Mouse (Mus musculus) large intestine, adult 2 months (tissue): ENCODE results near the gene Rab3gap1. TPM values are rescaled to one million over a fixed set of nuclear protein-coding genes. Genes with fewer than 3 reads are reported as not detected.
"Not testable (repeated sequence)": the region's sequence is repeated elsewhere in the genome, so short reads cannot be mapped to it uniquely, and the experiment has no call there.

Experiments
- DNase-seq: peaks from one replicate; pipeline ENCODE4 v3.0.0-alpha.2; 2012; ENCODE audit warnings: low read depth, low spot score
- WGBS: fragments of 180-500 bp; shearing (Covaris S2); methylation state at CpG from one replicate; pipeline ENCODE4 v1.1.7; 2018; 5-methylcytosine and 5-hydroxymethylcytosine counted together
- polyA plus RNA-seq: library from polyadenylated mRNA; depleted of rRNA; stranded (reverse); fragments of >200 nt; gene quantifications from 2 replicates; pipeline ENCODE4 v1.2.3, GENCODE M21; 2012

Gene Rab3gap1
- polyA plus RNA-seq, 1 experiment = 14.6 TPM

DNA sequence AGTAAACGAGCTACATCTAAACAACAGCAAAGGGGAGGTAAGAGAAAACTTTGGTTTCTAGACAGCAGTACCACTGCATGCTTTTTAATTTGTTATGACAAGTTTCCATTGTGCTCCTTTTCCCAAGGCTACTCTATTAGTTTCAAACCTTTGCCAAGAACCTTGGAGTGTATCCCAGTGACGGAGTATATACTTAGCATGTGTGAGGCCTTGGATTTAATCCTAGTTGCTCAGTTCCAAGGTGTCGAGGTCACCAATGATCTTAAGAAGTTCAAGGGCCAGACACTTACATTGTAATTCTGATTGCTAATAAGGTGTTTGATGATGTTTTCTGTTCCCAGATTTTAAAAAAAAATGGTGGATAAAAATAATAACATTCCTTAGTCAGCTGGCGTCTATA, 44.5 kb downstream of the Rab3gap1 start:
- DNase-seq = no peak
- 77% methylated on average over 4 of the region's 4 CpGs for WGBS

DNA sequence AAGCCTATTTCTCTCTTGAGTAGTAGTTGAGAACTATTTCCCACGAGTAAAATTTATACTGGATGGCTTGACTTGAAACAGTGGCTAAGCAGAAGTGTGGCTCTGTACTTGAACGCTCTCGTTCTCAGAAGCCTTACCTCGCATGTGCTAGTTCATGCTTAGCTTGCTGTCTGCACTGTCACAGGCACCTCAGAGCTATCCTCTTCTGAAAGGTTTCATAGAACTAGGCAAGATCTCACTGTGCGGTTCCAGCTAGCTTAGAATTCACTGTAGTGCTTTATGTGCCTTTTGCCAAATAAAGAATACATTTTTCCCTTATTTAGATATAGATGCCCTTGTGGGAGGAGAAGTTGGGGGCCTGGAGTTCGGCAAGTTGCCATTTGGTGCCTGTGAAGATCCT, 46.7 kb downstream of the Rab3gap1 start:
- DNase-seq = no peak
- 86% methylated on average over 6 of the region's 6 CpGs for WGBS

DNA sequence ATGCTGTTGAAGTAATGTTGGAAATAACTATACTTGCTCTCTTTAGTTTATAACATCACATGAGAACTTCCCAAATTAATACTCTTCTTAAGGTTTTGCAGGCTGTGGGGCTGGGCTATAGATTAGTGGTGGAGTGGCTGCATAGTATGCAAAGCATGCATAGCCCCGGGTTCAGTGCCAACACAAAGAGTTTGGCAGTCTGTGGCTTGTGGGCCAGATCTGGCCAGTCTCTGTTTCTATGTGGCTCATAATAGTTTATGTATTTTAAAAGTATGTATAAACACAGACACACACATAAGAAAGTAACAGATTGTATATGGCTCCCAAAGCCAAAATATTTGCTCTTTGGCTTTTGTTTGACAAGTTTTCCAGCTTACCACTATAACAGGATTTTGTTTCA, 47.2 kb downstream of the Rab3gap1 start:
- 54% methylated on average over 1 of the region's 1 CpGs for WGBS

DNA sequence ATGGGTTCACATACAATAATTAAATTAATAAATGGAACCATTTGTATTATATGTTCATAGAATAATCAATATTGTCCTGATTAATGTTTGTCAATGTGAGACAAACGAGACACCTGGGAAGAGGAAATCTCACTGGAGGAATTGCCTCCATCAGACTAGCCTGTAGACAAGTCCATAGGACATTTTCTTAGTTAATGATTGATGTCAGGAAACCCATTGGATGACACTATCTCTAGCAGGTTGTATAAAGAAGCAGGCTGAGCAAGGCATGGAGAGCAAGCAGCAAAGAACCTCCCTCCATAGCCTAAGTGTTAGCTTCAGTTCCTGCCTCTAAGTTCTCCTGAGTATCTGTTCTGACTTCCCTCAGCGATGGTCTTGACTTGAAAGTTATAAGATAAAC, 64.8 kb downstream of the Rab3gap1 start:
- 50% methylated on average over 2 of the region's 2 CpGs for WGBS
- DNase-seq = peak; percentile 13

More for the DNA sequence above, 47.2 kb downstream of the Rab3gap1 start:
- no peak for DNase-seq

DNA sequence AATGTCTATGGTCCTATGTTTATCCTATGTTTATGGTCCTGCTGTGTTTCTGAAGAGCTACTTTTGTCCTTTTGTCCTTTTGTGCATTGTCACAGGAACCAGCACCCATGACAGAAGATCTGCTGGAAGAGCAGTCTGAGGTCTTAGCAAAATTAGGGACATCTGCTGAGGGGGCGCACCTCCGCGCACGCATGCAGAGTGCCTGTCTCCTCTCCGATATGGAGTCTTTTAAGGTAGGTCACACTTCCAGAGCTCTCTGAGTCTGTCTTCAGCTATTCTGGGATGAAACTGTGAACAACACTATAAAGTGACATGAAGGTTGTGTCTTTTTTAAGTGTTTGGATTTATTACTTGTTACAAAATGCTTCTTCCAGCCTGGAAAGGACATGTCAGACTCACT, 65.7 kb downstream of the Rab3gap1 start:
- DNase-seq = no peak
- 93% methylated on average over 5 of the region's 5 CpGs for WGBS

DNA sequence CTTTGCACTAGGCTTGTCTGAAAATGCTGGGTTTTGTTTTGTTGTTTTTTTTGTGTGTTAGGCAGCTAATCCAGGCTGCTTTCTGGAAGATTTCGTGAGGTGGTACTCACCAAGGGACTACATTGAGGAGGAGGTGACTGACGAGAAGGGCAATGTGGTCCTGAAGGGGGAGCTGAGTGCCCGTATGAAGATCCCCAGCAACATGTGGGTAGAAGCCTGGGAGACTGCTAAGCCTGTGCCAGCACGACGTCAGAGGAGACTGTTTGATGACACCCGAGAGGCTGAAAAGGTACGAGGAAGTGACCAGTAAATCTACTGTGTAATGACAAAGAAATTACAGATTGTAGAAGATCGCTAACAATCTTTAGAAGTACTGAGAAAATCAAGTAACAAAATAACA, 68.7 kb downstream of the Rab3gap1 start:
- WGBS = 84% methylated on average over 8 of the region's 8 CpGs
- no peak for DNase-seq

DNA sequence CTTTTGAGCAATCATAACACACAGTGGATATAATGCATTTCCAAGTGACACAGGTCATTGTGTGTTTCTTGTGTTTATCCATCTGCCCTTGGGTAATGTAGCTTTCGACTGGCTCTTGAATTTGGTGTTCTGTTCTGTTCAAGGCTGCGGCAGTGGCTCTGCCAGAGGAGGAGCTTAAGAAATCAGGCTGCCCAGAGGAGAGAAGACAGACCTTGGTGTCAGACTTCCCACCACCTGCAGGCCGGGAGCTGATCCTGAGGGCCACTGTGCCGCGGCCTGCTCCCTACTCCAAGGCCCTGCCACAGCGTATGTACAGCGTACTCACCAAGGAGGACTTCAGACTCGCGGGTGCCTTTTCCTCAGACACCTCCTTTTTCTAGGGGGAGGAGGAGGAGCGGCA, 73.7 kb downstream of the Rab3gap1 start:
- DNase-seq = no peak
- WGBS = 96% methylated on average over 10 of the region's 10 CpGs

DNA sequence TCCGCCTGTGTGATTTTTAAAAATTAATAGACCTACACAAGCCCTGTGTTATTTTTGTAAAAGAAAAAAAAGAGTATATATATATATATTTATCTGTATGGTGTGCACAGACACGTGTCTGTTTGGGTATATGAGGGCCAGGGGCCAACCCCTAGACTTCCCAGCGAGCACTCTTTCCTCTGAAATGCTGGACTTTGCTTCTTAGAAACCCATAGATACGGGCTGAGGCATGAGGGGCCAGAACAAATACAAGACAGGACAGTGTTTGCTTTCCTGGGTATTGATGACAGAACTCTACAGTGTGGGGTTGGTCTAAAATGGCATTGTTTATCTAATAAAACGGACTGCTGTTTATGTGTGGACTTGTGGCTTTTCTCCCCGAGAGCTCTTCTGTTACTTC, 74.9 kb downstream of the Rab3gap1 start:
- WGBS = 66% methylated on average over 6 of the region's 6 CpGs
- no peak for DNase-seq

DNA sequence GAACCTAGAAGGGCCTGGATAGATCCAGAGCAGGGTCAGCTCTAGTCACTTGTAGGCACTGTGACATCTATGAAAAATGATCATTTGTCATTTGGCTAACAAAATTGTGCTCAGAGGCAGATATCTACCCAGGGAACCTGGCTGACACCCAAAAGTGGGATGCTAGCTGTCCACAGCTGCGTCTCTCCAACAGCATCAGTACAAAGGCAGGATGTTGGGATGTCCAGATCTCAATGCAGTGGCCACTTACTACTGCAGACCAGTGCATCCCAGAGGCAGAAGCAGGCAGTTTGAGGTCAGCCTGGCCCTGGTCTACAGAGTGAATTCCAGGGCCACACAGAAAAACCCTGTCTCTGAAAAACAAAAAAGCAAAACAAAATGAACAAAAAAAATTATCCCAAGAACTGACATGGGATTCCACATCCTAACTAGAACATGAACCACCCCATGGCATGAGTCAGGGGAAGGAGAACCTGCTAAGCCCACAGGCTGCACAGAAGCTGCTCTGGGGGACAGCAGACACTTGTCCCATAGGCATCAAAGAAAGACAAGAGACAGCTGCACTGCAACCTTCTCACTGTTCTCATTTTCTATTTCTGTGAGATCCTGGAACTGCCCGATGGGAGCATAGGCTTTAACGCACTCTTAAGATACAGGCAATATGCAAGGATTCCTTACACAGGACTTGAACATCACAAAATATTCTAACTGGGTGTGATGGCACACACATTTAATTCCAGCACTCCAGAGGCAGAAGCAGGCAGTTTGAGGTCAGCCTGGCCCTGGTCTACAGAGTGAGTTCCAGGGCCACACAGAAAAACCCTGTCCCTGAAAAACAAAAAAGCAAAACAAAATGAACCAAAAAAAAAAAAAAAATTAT, 77.4 kb downstream of the Rab3gap1 start:
- 76% methylated on average over 3 of the region's 3 CpGs for WGBS
- DNase-seq = no peak

DNA sequence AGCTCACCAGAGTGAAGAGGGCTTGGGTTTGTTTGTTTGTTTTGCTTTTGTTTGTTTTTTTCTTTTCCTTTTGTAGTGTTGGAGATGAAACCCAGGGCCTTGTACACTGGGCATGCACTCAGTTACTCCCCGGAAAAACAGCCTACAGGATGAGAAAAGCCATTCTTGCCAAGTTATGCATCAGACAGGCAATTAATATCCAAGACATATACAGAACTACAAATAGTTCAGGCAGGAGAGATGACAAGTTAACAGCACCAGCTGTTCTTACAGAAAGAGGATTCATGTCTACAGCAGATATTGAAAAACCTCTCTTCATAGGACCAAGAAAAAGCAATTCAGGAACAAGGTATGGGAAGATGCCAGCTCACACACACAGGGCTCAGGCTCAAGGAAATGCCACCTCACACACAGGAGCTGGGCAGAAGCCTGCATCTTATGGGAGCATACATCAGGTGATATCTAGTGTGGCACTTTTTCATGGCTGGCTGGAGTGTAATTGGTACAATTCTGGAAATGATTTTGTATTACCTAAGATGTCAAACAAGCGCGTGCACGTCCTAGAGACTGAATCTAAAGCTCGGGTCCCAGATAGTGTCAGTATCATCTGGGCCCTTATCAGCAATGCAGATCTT, 78.2 kb downstream of the Rab3gap1 start:
- DNase-seq = no peak
- WGBS = 75% methylated on average over 5 of the region's 5 CpGs

DNA sequence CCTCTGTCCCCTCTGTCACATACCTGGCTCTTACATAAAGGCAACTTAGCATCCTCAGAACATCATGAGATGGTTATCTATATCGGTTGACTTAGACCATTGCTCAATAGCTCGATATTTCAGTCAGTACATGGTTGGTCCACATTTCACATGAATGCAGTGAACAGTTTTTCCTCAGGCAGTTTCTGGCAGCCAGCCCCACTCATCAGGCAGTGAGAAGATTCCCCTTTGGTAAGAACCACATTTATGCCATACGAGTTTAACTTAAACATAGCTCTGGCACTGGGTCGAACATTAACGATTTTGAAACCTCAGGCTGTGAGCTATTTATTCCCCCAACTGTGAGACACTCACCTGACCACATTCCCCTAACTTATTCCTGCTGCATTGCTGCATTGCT, 80.2 kb downstream of the Rab3gap1 start:
- 73% methylated on average over 5 of the region's 5 CpGs for WGBS

DNA sequence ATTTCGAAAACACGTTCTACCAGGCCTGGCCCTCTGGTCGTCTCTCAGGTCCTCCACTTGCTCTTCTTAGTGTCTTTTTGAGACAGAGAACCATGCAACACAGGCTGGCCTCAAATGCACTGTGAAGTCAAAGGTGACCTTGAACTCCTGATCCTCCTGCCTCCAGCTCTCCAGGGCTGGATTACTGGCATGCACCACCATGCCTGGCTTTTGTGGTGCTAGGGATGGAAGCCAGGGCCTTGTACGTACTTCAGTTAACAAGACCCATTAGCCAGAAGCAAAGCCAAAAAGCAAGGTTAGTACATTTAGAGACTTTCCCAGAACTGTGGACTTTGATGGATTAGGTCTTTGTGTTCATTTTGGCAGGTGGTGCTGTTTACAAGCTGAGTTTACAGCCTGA, 83.7 kb downstream of the Rab3gap1 start:
- WGBS = 52% methylated on average over 4 of the region's 4 CpGs
- DNase-seq = no peak

More for the DNA sequence above, 80.2 kb downstream of the Rab3gap1 start:
- DNase-seq = no peak

DNA sequence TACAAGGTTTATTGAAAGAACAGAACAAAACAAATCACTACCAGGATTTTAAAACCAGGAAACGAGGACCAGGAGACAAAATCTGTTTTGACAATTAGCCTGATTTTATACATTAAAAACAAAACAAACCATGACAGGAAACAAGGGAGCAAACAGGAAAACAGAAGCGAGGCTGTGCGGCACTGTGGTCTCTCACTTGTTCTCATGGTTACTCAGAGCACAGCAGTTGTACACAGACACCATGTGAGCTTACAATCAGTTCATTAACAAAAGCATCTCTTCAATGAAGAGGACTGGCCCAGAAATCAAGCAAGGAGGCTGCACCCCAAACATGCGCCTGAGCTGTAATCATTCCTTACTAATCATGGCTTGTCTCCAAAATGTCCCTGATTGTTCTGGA, 85.6 kb downstream of the Rab3gap1 start:
- DNase-seq = not testable (repeated sequence)
- WGBS = 69% methylated on average over 4 of the region's 4 CpGs

DNA sequence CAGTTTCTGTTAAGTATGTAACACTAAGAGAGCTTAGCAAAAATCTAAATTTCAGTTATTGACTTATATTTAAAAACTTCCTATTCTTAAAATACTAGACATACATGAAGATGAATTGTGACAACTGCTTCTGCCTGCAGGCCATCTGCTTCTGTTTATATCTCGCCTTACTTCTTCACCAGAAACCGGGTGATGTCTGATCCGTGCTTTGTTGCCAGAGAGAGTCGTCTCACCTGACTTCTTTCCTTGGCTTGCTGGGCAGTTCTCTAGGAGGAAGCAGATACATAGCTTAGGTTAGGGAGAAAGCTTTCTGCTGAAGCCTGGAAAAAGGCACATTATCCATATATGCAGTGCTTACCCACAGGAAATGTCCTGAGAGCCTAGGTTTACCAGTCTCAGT, 86.2 kb downstream of the Rab3gap1 start:
- WGBS = 77% methylated on average over 4 of the region's 4 CpGs

DNA sequence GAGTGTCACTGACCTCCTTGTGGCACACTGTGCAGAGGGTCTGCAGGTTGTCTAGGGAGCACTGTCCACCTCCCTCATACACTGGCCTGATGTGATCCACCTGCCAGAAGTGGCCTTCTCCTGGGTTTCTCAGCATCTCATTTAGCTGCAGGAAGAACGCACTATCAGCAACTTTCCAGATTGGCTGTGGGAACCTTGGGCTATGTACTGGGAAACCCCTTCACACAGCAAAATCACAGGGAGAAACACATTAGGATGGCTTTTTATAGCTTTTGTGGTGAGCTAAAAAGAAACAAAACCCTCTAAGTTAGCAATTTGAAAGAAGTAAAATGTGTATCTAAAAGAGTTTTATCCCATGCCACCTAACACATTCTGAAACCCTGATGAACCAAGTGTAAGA, 88.0 kb downstream of the Rab3gap1 start:
- DNase-seq = no peak
- 90% methylated on average over 1 of the region's 1 CpGs for WGBS

More for the DNA sequence above, 86.2 kb downstream of the Rab3gap1 start:
- DNase-seq = no peak

DNA sequence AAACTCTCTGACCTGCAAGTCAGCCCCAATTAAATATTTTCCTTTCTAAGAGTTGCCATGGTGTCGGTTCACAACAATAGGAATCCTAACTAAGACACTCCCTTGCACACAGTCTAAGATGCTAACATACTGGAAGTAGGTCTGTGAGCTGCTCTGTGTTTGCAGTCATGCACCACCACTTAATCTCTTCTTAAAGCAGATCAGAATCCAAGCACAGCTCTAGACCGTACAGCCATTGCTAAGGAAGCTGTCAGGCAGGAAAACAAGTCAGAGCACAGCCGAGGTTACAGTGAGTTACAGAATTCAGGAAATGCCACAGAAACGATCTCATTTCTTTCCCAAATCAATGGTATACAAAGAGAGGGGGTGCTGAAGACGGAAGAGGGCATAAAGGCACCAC, 90.2 kb downstream of the Rab3gap1 start:
- WGBS = 73% methylated on average over 5 of the region's 5 CpGs
- DNase-seq = no peak

DNA sequence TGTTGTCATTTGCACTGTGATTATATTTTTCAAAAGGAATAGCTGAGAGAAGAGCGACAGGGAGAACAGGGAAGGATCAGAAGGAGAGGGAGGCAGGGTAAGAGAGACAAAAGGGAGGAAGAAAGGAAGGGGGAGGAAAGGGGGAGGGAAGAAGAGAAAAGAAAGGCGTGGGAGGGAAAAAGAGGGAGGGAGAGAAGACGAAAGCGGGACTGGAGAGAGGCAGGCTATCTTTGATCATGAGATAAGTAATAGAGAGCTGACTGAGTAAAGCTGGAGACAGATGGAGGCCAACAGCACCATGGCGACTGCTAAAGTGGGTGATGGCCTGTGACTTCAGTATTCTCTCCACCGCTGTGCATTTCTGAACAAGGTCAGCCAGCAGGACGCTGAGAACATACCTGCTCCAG, 90.7 kb downstream of the Rab3gap1 start:
- 69% methylated on average over 7 of the region's 7 CpGs for WGBS

DNA sequence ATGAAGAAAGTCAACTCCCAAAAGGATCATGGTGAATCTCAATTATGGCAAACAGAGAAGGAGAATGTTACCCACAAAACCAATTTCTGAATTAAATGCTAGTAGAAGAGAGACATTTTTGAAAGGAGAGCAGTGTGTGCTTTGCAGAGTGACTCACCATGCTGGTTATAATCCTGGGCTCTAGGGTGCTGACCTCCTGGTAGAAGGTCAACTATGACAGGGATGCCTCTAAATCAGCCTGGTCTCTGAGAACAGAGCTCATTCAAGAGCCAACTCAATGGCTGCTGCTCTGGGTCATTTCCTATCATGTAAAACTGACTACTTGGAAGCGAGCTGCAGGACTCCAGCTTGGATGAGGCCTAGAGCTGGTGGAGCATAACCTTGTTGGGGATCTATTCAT, 92.6 kb downstream of the Rab3gap1 start:
- no peak for DNase-seq
- 91% methylated on average over 1 of the region's 1 CpGs for WGBS

More for the DNA sequence above, 90.7 kb downstream of the Rab3gap1 start:
- no peak for DNase-seq

DNA sequence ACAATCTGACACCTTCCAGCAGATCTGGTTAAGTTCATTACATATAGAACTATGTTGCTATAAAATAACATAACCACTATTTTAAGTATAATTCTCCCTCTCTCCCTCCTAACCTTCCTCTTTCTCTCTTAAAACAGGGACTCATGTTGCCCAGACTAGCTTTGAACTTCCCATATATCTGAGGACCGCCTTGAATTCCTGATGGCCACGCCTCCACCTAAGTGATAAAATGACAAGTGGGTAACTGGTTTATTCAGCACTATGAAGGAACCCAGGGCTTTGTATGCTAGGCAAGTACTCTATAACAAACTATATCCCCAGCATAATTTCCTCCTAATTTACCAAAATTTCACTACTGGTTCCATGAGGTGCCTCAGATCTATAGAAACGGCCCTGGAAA, 94.8 kb downstream of the Rab3gap1 start:
- DNase-seq = no peak
- 86% methylated on average over 3 of the region's 3 CpGs for WGBS

DNA sequence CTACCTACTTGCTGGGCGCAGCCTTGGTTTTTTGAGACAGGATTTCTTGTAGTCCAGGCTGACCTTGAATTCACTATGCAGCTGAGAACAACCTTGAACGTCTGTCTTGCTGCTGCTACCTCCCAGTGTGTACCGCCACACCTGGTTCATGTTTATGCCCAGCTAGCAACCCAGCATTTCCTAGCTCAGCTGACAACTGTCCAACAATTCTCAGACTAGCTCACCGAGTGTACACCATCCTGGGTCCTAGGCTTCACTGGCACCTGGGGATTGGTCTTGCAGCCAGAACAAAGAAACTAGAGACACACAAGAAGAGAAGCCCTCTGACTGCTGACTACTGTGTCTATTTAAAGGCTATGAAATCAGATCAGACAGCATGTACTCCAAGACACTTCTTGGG, 102.3 kb downstream of the Rab3gap1 start:
- 65% methylated on average over 4 of the region's 4 CpGs for WGBS
- DNase-seq = no peak

DNA sequence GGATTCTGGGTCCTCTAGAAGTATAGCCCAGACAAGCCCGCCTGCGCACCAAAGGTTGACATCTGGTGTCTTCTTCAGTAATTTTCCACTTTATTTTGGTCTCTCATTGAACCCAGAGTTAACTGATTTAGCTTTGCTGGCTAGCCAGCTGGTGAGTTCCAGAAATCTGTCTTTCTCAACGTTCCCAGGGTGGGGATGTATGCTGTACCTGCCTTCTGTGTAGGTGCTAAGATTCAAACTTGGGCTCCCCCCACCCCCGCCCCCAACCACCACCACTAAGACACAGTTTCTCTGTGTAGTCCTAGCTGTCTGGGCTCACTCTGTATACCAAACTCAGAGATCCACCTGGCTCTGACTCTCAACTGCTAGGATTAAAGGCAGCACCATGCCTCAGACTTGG, 105.5 kb downstream of the Rab3gap1 start:
- DNase-seq = no peak
- 93% methylated on average over 4 of the region's 4 CpGs for WGBS
